Mouse (Mus musculus): ENCODE results near the gene Oxct2b.

- TF ChIP-seq POLR2A (IDR thresholded peaks at IDR 0.05; ENCODE audit: insufficient read depth, low read depth, low read length) (no peak), EP300 (IDR thresholded peaks at IDR 0.05; ENCODE audit: insufficient read depth, low read depth, low read length) (no peak)
Measured at GRCm38 (mm10) chr4:123147446-123148150, 31.5 kb downstream of the Oxct2b start.
